Mouse (Mus musculus): ENCODE data around the gene Ctcf. TPM values are rescaled to one million over a fixed set of nuclear protein-coding genes. Genes with fewer than 3 reads are reported as not detected.

Ctcf gene
- polyA plus RNA-seq, 1 experiment from 2014 or later = 80.9 TPM

GRCm38 (mm10) chr8:105613037-105613436 lies 23.3 kb upstream of the Ctcf start:
- Histone ChIP-seq H3K9me3 (ENCODE audit: control insufficient read depth, low read length) (no peaks in the 10 kb centered on the region), H3K4me3 (ENCODE audit: low read depth, low read length) (peak overlapping the region; percentile 51), H3K27ac (replicated peaks; ENCODE audit: low read depth, low read length) (no peak overlapping the region), H3K4me2 (ENCODE audit: low read depth, low read length) (peak overlapping the region; percentile 98), H3K4me1 (ENCODE audit: control insufficient read depth, insufficient read depth, low read length) (peaks cover 6% of the 10 kb centered on the region), H3K36me3 (ENCODE audit: control insufficient read depth, insufficient read depth, low read length) (peaks cover 32% of the 10 kb centered on the region), H3K27me3 (replicated peaks; ENCODE audit: control insufficient read depth, insufficient read depth, low read length) (peaks cover 14% of the 10 kb centered on the region; the same call in 1 of the 2 replicates), H3K9ac (ENCODE audit: low read depth, low read length) (peak overlapping the region; percentile 31; the same call in 1 of the 2 replicates)
- ATAC-seq (ENCODE audit: low read depth) (0 out of 2 replicates have a peak, but pooled peaks have one; percentile 17), DNase-seq (ENCODE audit: low spot score) (no peak)
- 4% methylated on average over 20 of the region's 20 CpGs for WGBS

GRCm38 (mm10) chr8:105613830-105614511 lies 22.4 kb upstream of the Ctcf start:
- Histone ChIP-seq H3K9ac (ENCODE audit: low read depth, low read length) (peak overlapping the region; percentile 65), H3K4me3 (ENCODE audit: low read depth, low read length) (peak overlapping the region; percentile 51), H3K4me1 (ENCODE audit: control insufficient read depth, insufficient read depth, low read length) (peaks cover 6% of the 10 kb centered on the region), H3K36me3 (ENCODE audit: control insufficient read depth, insufficient read depth, low read length) (peaks cover 41% of the 10 kb centered on the region), H3K4me2 (ENCODE audit: low read depth, low read length) (peak overlapping the region; percentile 98), H3K27ac (replicated peaks; ENCODE audit: low read depth, low read length) (no peak overlapping the region), H3K27me3 (replicated peaks; ENCODE audit: control insufficient read depth, insufficient read depth, low read length) (peaks cover 14% of the 10 kb centered on the region; the same call in 1 of the 2 replicates), H3K9me3 (ENCODE audit: control insufficient read depth, low read length) (no peaks in the 10 kb centered on the region)
- 5% methylated on average over 28 of the region's 50 CpGs for WGBS
- DNase-seq (ENCODE audit: low spot score) = peak; percentile 74
- peak; percentile 55 for ATAC-seq (ENCODE audit: low read depth)

- Histone ChIP-seq H3K9ac (ENCODE audit: low read depth, low read length) (no peak overlapping the region), H3K9me3 (ENCODE audit: control insufficient read depth, low read length) (no peaks in the 10 kb centered on the region), H3K36me3 (ENCODE audit: control insufficient read depth, insufficient read depth, low read length) (peaks cover 61% of the 10 kb centered on the region), H3K4me3 (ENCODE audit: low read depth, low read length) (no peak overlapping the region), H3K27me3 (replicated peaks; ENCODE audit: control insufficient read depth, insufficient read depth, low read length) (peaks cover 14% of the 10 kb centered on the region; the same call in 1 of the 2 replicates), H3K4me2 (ENCODE audit: low read depth, low read length) (no peak overlapping the region), H3K4me1 (ENCODE audit: control insufficient read depth, insufficient read depth, low read length) (peaks cover 6% of the 10 kb centered on the region), H3K27ac (replicated peaks; ENCODE audit: low read depth, low read length) (no peak overlapping the region)
- no peak for ATAC-seq (ENCODE audit: low read depth)
- WGBS = 94% methylated on average over 9 of the region's 9 CpGs
- DNase-seq (ENCODE audit: low spot score) = no peak
Measured at GRCm38 (mm10) chr8:105615942-105616341, 20.4 kb upstream of the Ctcf start.

- DNase-seq (ENCODE audit: low spot score) = no peak
- 88% methylated on average over 21 of the region's 21 CpGs for WGBS
- Histone ChIP-seq H3K36me3 (ENCODE audit: control insufficient read depth, insufficient read depth, low read length) (peaks cover 78% of the 10 kb centered on the region), H3K4me1 (ENCODE audit: control insufficient read depth, insufficient read depth, low read length) (peaks cover 6% of the 10 kb centered on the region), H3K27me3 (replicated peaks; ENCODE audit: control insufficient read depth, insufficient read depth, low read length) (peaks cover 4% of the 10 kb centered on the region; the same call in 1 of the 2 replicates), H3K9ac (ENCODE audit: low read depth, low read length) (no peak overlapping the region), H3K27ac (replicated peaks; ENCODE audit: low read depth, low read length) (no peak overlapping the region), H3K4me2 (ENCODE audit: low read depth, low read length) (no peak overlapping the region), H3K4me3 (ENCODE audit: low read depth, low read length) (no peak overlapping the region), H3K9me3 (ENCODE audit: control insufficient read depth, low read length) (no peaks in the 10 kb centered on the region)
- ATAC-seq (ENCODE audit: low read depth) = no peak
Measured at GRCm38 (mm10) chr8:105617451-105618278, 18.7 kb upstream of the Ctcf start.

- Histone ChIP-seq H3K27me3 (replicated peaks; ENCODE audit: control insufficient read depth, insufficient read depth, low read length) (no peaks in the 10 kb centered on the region), H3K4me1 (ENCODE audit: control insufficient read depth, insufficient read depth, low read length) (peaks cover 5% of the 10 kb centered on the region), H3K4me2 (ENCODE audit: low read depth, low read length) (no peak overlapping the region), H3K4me3 (ENCODE audit: low read depth, low read length) (no peak overlapping the region), H3K27ac (replicated peaks; ENCODE audit: low read depth, low read length) (no peak overlapping the region), H3K9me3 (ENCODE audit: control insufficient read depth, low read length) (no peaks in the 10 kb centered on the region), H3K36me3 (ENCODE audit: control insufficient read depth, insufficient read depth, low read length) (peaks cover 83% of the 10 kb centered on the region), H3K9ac (ENCODE audit: low read depth, low read length) (no peak overlapping the region)
- no peak for DNase-seq (ENCODE audit: low spot score)
- 84% methylated on average over 5 of the region's 5 CpGs for WGBS
- no peak for ATAC-seq (ENCODE audit: low read depth)
Measured at GRCm38 (mm10) chr8:105618279-105618634, 18.1 kb upstream of the Ctcf start.

GRCm38 (mm10) chr8:105618892-105619591 lies 17.3 kb upstream of the Ctcf start:
- DNase-seq (ENCODE audit: low spot score) (no peak), ATAC-seq (ENCODE audit: low read depth) (no peak)
- WGBS = 93% methylated on average over 19 of the region's 19 CpGs
- H3K27ac ChIP-seq (replicated peaks; ENCODE audit: low read depth, low read length) = no peak overlapping the region
- no peak overlapping the region for H3K4me3 ChIP-seq (ENCODE audit: low read depth, low read length)
- peaks cover 6% of the 10 kb centered on the region; the same call in 1 of the 2 replicates for H3K4me1 ChIP-seq (ENCODE audit: control insufficient read depth, insufficient read depth, low read length)
- H3K9ac ChIP-seq (ENCODE audit: low read depth, low read length) = no peak overlapping the region
- no peaks in the 10 kb centered on the region for H3K27me3 ChIP-seq (replicated peaks; ENCODE audit: control insufficient read depth, insufficient read depth, low read length)
- H3K4me2 ChIP-seq (ENCODE audit: low read depth, low read length) = no peak overlapping the region
- peaks cover 85% of the 10 kb centered on the region for H3K36me3 ChIP-seq (ENCODE audit: control insufficient read depth, insufficient read depth, low read length)
- no peaks in the 10 kb centered on the region for H3K9me3 ChIP-seq (ENCODE audit: control insufficient read depth, low read length)

- no peak overlapping the region for H3K9ac ChIP-seq (ENCODE audit: low read depth, low read length)
- peaks cover 85% of the 10 kb centered on the region for H3K36me3 ChIP-seq (ENCODE audit: control insufficient read depth, insufficient read depth, low read length)
- no peak for DNase-seq (ENCODE audit: low spot score)
- ATAC-seq (ENCODE audit: low read depth) = no peak
- WGBS = 89% methylated on average over 19 of the region's 19 CpGs
- H3K9me3 ChIP-seq (ENCODE audit: control insufficient read depth, low read length) = no peaks in the 10 kb centered on the region
- H3K27ac ChIP-seq (replicated peaks; ENCODE audit: low read depth, low read length) = no peak overlapping the region
- no peak overlapping the region for H3K4me3 ChIP-seq (ENCODE audit: low read depth, low read length)
- no peak overlapping the region for H3K4me2 ChIP-seq (ENCODE audit: low read depth, low read length)
- peaks cover 6% of the 10 kb centered on the region; the same call in 1 of the 2 replicates for H3K4me1 ChIP-seq (ENCODE audit: control insufficient read depth, insufficient read depth, low read length)
- H3K27me3 ChIP-seq (replicated peaks; ENCODE audit: control insufficient read depth, insufficient read depth, low read length) = no peaks in the 10 kb centered on the region
Measured at GRCm38 (mm10) chr8:105620211-105620610, 16.2 kb upstream of the Ctcf start.

- WGBS = 93% methylated on average over 21 of the region's 21 CpGs
- Histone ChIP-seq H3K27me3 (replicated peaks; ENCODE audit: control insufficient read depth, insufficient read depth, low read length) (no peaks in the 10 kb centered on the region), H3K27ac (replicated peaks; ENCODE audit: low read depth, low read length) (no peak overlapping the region), H3K36me3 (ENCODE audit: control insufficient read depth, insufficient read depth, low read length) (peaks cover 75% of the 10 kb centered on the region), H3K4me1 (ENCODE audit: control insufficient read depth, insufficient read depth, low read length) (peaks cover 6% of the 10 kb centered on the region; the same call in 1 of the 2 replicates), H3K9ac (ENCODE audit: low read depth, low read length) (no peak overlapping the region), H3K4me2 (ENCODE audit: low read depth, low read length) (no peak overlapping the region), H3K4me3 (ENCODE audit: low read depth, low read length) (no peak overlapping the region), H3K9me3 (ENCODE audit: control insufficient read depth, low read length) (no peaks in the 10 kb centered on the region)
- DNase-seq (ENCODE audit: low spot score) (no peak), ATAC-seq (ENCODE audit: low read depth) (no peak)
Measured at GRCm38 (mm10) chr8:105620946-105621720, 15.2 kb upstream of the Ctcf start.
